Mouse (Mus musculus): ENCODE measurements around the gene Lingo3.

- no peak for TF ChIP-seq CTCF (IDR thresholded peaks at IDR 0.05; ENCODE audit: insufficient read depth, low read depth, low read length)
- no peak for TF ChIP-seq POLR2A (IDR thresholded peaks at IDR 0.05; ENCODE audit: insufficient read depth, low read depth, low read length)
These were observed at the start of gene Lingo3 for GRCm38 (mm10) chr10:80843931-80844547.

Data from olfactory bulb, adult 2 months (tissue).